8 mouse cellular contexts compared by ENCODE assay signal in the genomic region with DNA sequence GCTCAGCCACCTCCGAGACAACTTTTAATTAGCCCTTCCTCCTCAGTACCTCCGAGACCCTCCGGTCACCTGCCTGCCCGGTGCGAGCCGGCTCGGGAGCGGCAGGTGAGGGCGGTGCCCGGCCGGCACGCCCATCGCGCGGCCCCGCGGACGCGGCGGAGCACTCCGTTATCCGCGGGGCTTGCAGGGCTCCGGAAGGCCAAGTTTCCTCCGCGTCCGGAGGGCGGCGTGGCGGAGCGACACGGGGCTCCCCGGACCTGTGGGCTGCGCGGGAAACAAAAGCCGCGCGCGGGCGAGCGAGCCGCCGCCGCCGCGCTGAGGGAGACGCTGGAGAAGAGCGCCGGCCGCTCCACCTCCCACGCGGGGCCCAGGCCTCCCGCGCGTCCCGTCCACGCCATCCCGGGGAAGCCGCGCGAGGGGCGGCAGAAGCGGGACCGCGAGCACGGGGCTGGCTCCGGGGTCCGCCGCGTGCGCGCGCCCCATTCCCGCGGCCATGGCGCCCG. TPM values are rescaled to one million over a fixed set of nuclear protein-coding genes. Genes with fewer than 3 reads are reported as not detected.
DNase-seq lines count a peak whose midpoint lies in the region; ATAC-seq lines count a peak whose summit lies in the region.

No protein-coding gene starts in this region.

- under 1% methylated on average over 35 of the region's 77 CpGs for WGBS in heart, embryonic 14.5 days
- under 1% methylated on average over 75 of the region's 77 CpGs for WGBS in kidney, embryonic 16.5 days
- under 1% methylated on average over 75 of the region's 77 CpGs for WGBS in lung, embryonic 15.5 days
- under 1% methylated on average over 38 of the region's 77 CpGs for WGBS in neural tube, embryonic 14.5 days

- H3K36me3 ChIP-seq in heart, embryonic 14.5 days (ENCODE audit: control insufficient read depth, insufficient read depth, low read length), result no peaks in the 10 kb centered on the region
- H3K36me3 ChIP-seq in kidney, embryonic 16.5 days (ENCODE audit: insufficient read depth, low read length), result 0 out of 2 replicates have a peak, but pooled peaks cover 3% of the 10 kb centered on the region
- no peaks in the 10 kb centered on the region for H3K36me3 ChIP-seq in lung, embryonic 15.5 days
- no peaks in the 10 kb centered on the region for H3K36me3 ChIP-seq in neural tube, embryonic 14.5 days (ENCODE audit: control insufficient read depth, insufficient read depth, low read length)

- no peaks in the 10 kb centered on the region for H3K9me3 ChIP-seq in heart, embryonic 14.5 days (ENCODE audit: control insufficient read depth, low read length)
- H3K9me3 ChIP-seq in kidney, embryonic 16.5 days (ENCODE audit: low read length), result no peaks in the 10 kb centered on the region
- H3K9me3 ChIP-seq in lung, embryonic 15.5 days, result no peaks in the 10 kb centered on the region
- no peaks in the 10 kb centered on the region for H3K9me3 ChIP-seq in neural tube, embryonic 14.5 days (ENCODE audit: control insufficient read depth, low read length)

- peak overlapping the region; percentile 81 to 92 for H3K4me3 ChIP-seq in heart, embryonic 14.5 days (ENCODE audit: control insufficient read depth in 1 of 2, insufficient read depth in 1 of 2, low read depth in 1 of 2, low read length in 2 of 2)
- peak overlapping the region; percentile 68 for H3K4me3 ChIP-seq in kidney, embryonic 16.5 days (ENCODE audit: low read length)
- peak overlapping the region; percentile 85 for H3K4me3 ChIP-seq in lung, embryonic 15.5 days
- peak overlapping the region; percentile 80 for H3K4me3 ChIP-seq in neural tube, embryonic 14.5 days (ENCODE audit: low read depth, low read length)

- 0 out of 2 replicates have a peak, but pooled peaks have one; percentile 4 for ATAC-seq in heart, embryonic 14.5 days (ENCODE audit: insufficient number of reproducible peaks, insufficient read depth, low FRiP score, low read depth)
- ATAC-seq in kidney, embryonic 16.5 days (ENCODE audit: low FRiP score, low TSS enrichment), result peak; percentile 41
- ATAC-seq in lung, embryonic 15.5 days (ENCODE audit: borderline replicate concordance, extremely low read depth, low FRiP score, low TSS enrichment), result peak; percentile 21
- ATAC-seq in neural tube, embryonic 14.5 days (ENCODE audit: low read depth), result peak; percentile 65

- H3K27ac ChIP-seq in heart, embryonic 14.5 days (replicated peaks in 1 of 2; ENCODE audit: control insufficient read depth in 1 of 2, insufficient read depth in 1 of 2, low read depth in 2 of 2, low read length in 2 of 2), result peak overlapping the region; percentile 51 to 75; a peak in 3 of 4 replicates
- H3K27ac ChIP-seq in kidney, embryonic 16.5 days (ENCODE audit: low read length), result peak overlapping the region; percentile 78
- peak overlapping the region; percentile 78 for H3K27ac ChIP-seq in lung, embryonic 15.5 days
- peak overlapping the region; percentile 84 for H3K27ac ChIP-seq in neural tube, embryonic 14.5 days (ENCODE audit: low read depth, low read length)

- peak overlapping the region; percentile 89 for H3K4me2 ChIP-seq in heart, embryonic 14.5 days (ENCODE audit: low read length)
- H3K4me2 ChIP-seq in kidney, embryonic 16.5 days (replicated peaks; ENCODE audit: low read depth, low read length), result peak overlapping the region; percentile 61
- H3K4me2 ChIP-seq in lung, embryonic 15.5 days, result peak overlapping the region; percentile 81
- H3K4me2 ChIP-seq in neural tube, embryonic 14.5 days (ENCODE audit: low read depth, low read length), result peak overlapping the region; percentile 72

- peaks cover 0 to 4% of the 10 kb centered on the region in 2 experiments; a peak in 2 of 4 replicates for H3K4me1 ChIP-seq in heart, embryonic 14.5 days (ENCODE audit: control insufficient read depth in 2 of 2, insufficient read depth in 2 of 2, low read length in 2 of 2)
- H3K4me1 ChIP-seq in kidney, embryonic 16.5 days (ENCODE audit: insufficient read depth, low read length), result peaks cover 8% of the 10 kb centered on the region
- H3K4me1 ChIP-seq in lung, embryonic 15.5 days, result peaks cover 16% of the 10 kb centered on the region
- H3K4me1 ChIP-seq in neural tube, embryonic 14.5 days (ENCODE audit: control insufficient read depth, insufficient read depth, low read length), result 0 out of 2 replicates have a peak, but pooled peaks cover 6% of the 10 kb centered on the region

- peak; percentile 76 for DNase-seq in A20 (ENCODE audit: low read depth, low spot score)
- peak; percentile 74 for DNase-seq in MN1 (ENCODE audit: low spot score)
- peak; percentile 79 for DNase-seq in embryo, embryonic 9.5 days (ENCODE audit: extremely low spot score)
- DNase-seq in thymus, postnatal 25 days, result peak; percentile 76

- peak overlapping the region; percentile 85 for H3K9ac ChIP-seq in heart, embryonic 14.5 days (ENCODE audit: low read length)
- peak overlapping the region; percentile 79 for H3K9ac ChIP-seq in kidney, embryonic 16.5 days (replicated peaks; ENCODE audit: low read length)
- peak overlapping the region; percentile 81 for H3K9ac ChIP-seq in lung, embryonic 15.5 days
- H3K9ac ChIP-seq in neural tube, embryonic 14.5 days (replicated peaks; ENCODE audit: low read depth, low read length), result peak overlapping the region; percentile 82

- H3K27me3 ChIP-seq in heart, embryonic 14.5 days (ENCODE audit: control insufficient read depth, insufficient read depth, low read length), result no peaks in the 10 kb centered on the region
- no peaks in the 10 kb centered on the region for H3K27me3 ChIP-seq in kidney, embryonic 16.5 days (ENCODE audit: insufficient read depth, low read length)
- no peaks in the 10 kb centered on the region for H3K27me3 ChIP-seq in lung, embryonic 15.5 days
- H3K27me3 ChIP-seq in neural tube, embryonic 14.5 days (ENCODE audit: control insufficient read depth, insufficient read depth, low read length), result no peaks in the 10 kb centered on the region

RNA-seq across cellular contexts. Expression of a gene that starts 31.8 kb away (rescaled TPM):
- 4.3 and 5.0 TPM in 2 replicates for polyA plus RNA-seq in heart, embryonic 14.5 days (2014; fragmentation: Nextera tagmentation; extraction: Ambion mirVana)
- 35.5 and 36.0 TPM in 2 replicates for polyA plus RNA-seq in kidney, embryonic 16.5 days (2015; fragmentation: Nextera tagmentation; extraction: Ambion mirVana)
- 30.7 and 35.1 TPM in 2 replicates for polyA plus RNA-seq in lung, embryonic 15.5 days (2015; fragmentation: Nextera tagmentation; extraction: Ambion mirVana)
- 9.9 and 11.1 TPM in 2 replicates for polyA plus RNA-seq in neural tube, embryonic 14.5 days (2014; fragmentation: Nextera tagmentation; extraction: Ambion mirVana)

RNA-seq across cellular contexts. Expression of a gene that starts 45.1 kb away (rescaled TPM):
- polyA plus RNA-seq in heart, embryonic 14.5 days (2014; fragmentation: Nextera tagmentation; extraction: Ambion mirVana), result not detected in 2 replicates
- not detected in 2 replicates for polyA plus RNA-seq in kidney, embryonic 16.5 days (2015; fragmentation: Nextera tagmentation; extraction: Ambion mirVana)
- polyA plus RNA-seq in lung, embryonic 15.5 days (2015; fragmentation: Nextera tagmentation; extraction: Ambion mirVana), result not detected in 2 replicates
- polyA plus RNA-seq in neural tube, embryonic 14.5 days (2014; fragmentation: Nextera tagmentation; extraction: Ambion mirVana), result not detected in 2 replicates

Comparison
In these comparisons a context has a peak if more than half of its experiments do, and no peak if none do; other contexts are left out.
1. Peak in every context shown above with its lines: DNase-seq, ATAC-seq, H3K4me3 ChIP-seq and H3K27ac ChIP-seq.
2. ATAC-seq: peak in every context shown above with its lines; median percentile 65 in neural tube, embryonic 14.5 days; 41 in kidney, embryonic 16.5 days; 21 in lung, embryonic 15.5 days; 4 in heart, embryonic 14.5 days.